Mouse (Mus musculus): ENCODE measurements around the gene Sct. TPM values are rescaled to one million over a fixed set of nuclear protein-coding genes. Genes with fewer than 3 reads are reported as not detected.

Sct gene
- total and polyA plus RNA-seq, 3 experiments, result 0.49 TPM; not detected in 2

- no peak for DNase-seq (ENCODE audit: extremely low read depth)
- Histone ChIP-seq H3K4me1 (ENCODE audit: control insufficient read depth in 1 of 2, insufficient read depth in 2 of 2) (peaks cover 14 to 27% of the 10 kb centered on the region in 2 experiments), H3K4me3 (replicated peaks in 1 of 3; ENCODE audit: low read depth in 2 of 3, low read length in 2 of 3, poor library complexity in 1 of 3) (no peak overlapping the region), H3K9ac (ENCODE audit: insufficient read depth, low read depth) (no peak overlapping the region), H3K79me2 (replicated peaks; ENCODE audit: control insufficient read depth, extremely low read depth, insufficient read depth, poor library complexity, severe bottlenecking) (no peaks in the 10 kb centered on the region), H3K36me3 (replicated peaks in 1 of 2; ENCODE audit: control insufficient read depth in 1 of 2, insufficient read depth in 1 of 2, low read length in 1 of 2) (peaks cover 54 to 63% of the 10 kb centered on the region in 2 experiments), H3K27ac (ENCODE audit: insufficient read depth, low read depth) (peak overlapping the region; percentile 80), H3K27me3 (replicated peaks) (no peaks in the 10 kb centered on the region), H3K9me3 (replicated peaks; ENCODE audit: low read length) (no peaks in the 10 kb centered on the region), H3K4me2 (ENCODE audit: insufficient read depth, low read depth, poor library complexity, severe bottlenecking) (peak overlapping the region; percentile 58; the same call in 1 of the 2 replicates)
- dilution Hi-C loops (cut with MboI; ENCODE audit: extremely low pct_ligation_motif_present, extremely low pct_unique_long_range_greater_than_20kb, low sequenced_read_pairs) (no loop called here), in situ Hi-C loops (cut with MboI; ENCODE audit: low pct_ligation_motif_present, low pct_unique_long_range_greater_than_20kb, low sequenced_read_pairs) (loop anchor here (10.0 kb wide), 1 partner anchor 101 kb away; no protein-coding TSS in a partner anchor)
- no peak for TF ChIP-seq NELFE (IDR thresholded peaks at IDR 0.05; ENCODE audit: low read depth, low read length)
- TF ChIP-seq MAZ (IDR thresholded peaks at IDR 0.05; ENCODE audit: low read depth, low read length), result no peak
- no peak for TF ChIP-seq GABPA (IDR thresholded peaks at IDR 0.05; ENCODE audit: insufficient replicate concordance, low read depth, low read length)
- TF ChIP-seq RCOR1 (conservative IDR thresholded peaks at IDR 0.05; ENCODE audit: low read depth, low read length), result no peak
Measured at GRCm38 (mm10) chr7:141264041-141264700, 14.8 kb downstream of the Sct start.

- Histone ChIP-seq H3K4me2 (ENCODE audit: insufficient read depth, low read depth, poor library complexity, severe bottlenecking) (no peak overlapping the region), H3K27ac (ENCODE audit: insufficient read depth, low read depth) (no peak overlapping the region), H3K4me3 (replicated peaks in 1 of 3; ENCODE audit: low read depth in 2 of 3, low read length in 2 of 3, poor library complexity in 1 of 3) (no peak overlapping the region), H3K27me3 (replicated peaks) (no peaks in the 10 kb centered on the region), H3K9me3 (replicated peaks; ENCODE audit: low read length) (no peaks in the 10 kb centered on the region), H3K79me2 (replicated peaks; ENCODE audit: control insufficient read depth, extremely low read depth, insufficient read depth, poor library complexity, severe bottlenecking) (no peaks in the 10 kb centered on the region), H3K9ac (ENCODE audit: insufficient read depth, low read depth) (no peak overlapping the region), H3K36me3 (replicated peaks in 1 of 2; ENCODE audit: control insufficient read depth in 1 of 2, insufficient read depth in 1 of 2, low read length in 1 of 2) (peaks cover 59 to 64% of the 10 kb centered on the region in 2 experiments), H3K4me1 (ENCODE audit: control insufficient read depth in 1 of 2, insufficient read depth in 2 of 2) (peaks cover 14 to 27% of the 10 kb centered on the region in 2 experiments)
- in situ Hi-C loops (cut with MboI; ENCODE audit: low pct_ligation_motif_present, low pct_unique_long_range_greater_than_20kb, low sequenced_read_pairs), result loop anchor here (10.0 kb wide), 1 partner anchor 101 kb away; no protein-coding TSS in a partner anchor
- dilution Hi-C loops (cut with MboI; ENCODE audit: extremely low pct_ligation_motif_present, extremely low pct_unique_long_range_greater_than_20kb, low sequenced_read_pairs), result no loop called here
- no peak for DNase-seq (ENCODE audit: extremely low read depth)
- TF ChIP-seq SIN3A (IDR thresholded peaks at IDR 0.05; ENCODE audit: low read length) (no peak), JUN (IDR thresholded peaks at IDR 0.05; ENCODE audit: insufficient read depth, low read depth, low read length) (no peak), TBP (conservative IDR thresholded peaks at IDR 0.05; ENCODE audit: low read depth, low read length) (no peak), NELFE (IDR thresholded peaks at IDR 0.05; ENCODE audit: low read depth, low read length) (no peak), GABPA (IDR thresholded peaks at IDR 0.05; ENCODE audit: insufficient replicate concordance, low read depth, low read length) (no peak), IRF4 (IDR thresholded peaks at IDR 0.05; ENCODE audit: low read depth, low read length) (no peak)
Measured at GRCm38 (mm10) chr7:141263640-141264039, 15.3 kb downstream of the Sct start.

GRCm38 (mm10) chr7:141261480-141261879 is 17.5 kb downstream of the Sct start:
- TF ChIP-seq MAX (IDR thresholded peaks at IDR 0.05; ENCODE audit: low read length) (no peak), ZMIZ1 (IDR thresholded peaks at IDR 0.05; ENCODE audit: low read depth, low read length) (no peak), USF2 (conservative IDR thresholded peaks at IDR 0.05; ENCODE audit: low read depth, low read length) (no peak), ELF1 (IDR thresholded peaks at IDR 0.05; ENCODE audit: low read depth, low read length) (no peak), CHD2 (IDR thresholded peaks at IDR 0.05; ENCODE audit: low read length) (no peak), NELFE (IDR thresholded peaks at IDR 0.05; ENCODE audit: low read depth, low read length) (no peak), ZNF384 (IDR thresholded peaks at IDR 0.05; ENCODE audit: low read depth, low read length) (no peak), RCOR1 (conservative IDR thresholded peaks at IDR 0.05; ENCODE audit: low read depth, low read length) (no peak)
- H3K4me3 ChIP-seq (replicated peaks in 1 of 3; ENCODE audit: low read depth in 2 of 3, low read length in 2 of 3, poor library complexity in 1 of 3), result no peak overlapping the region
- no peak overlapping the region for H3K9ac ChIP-seq (ENCODE audit: insufficient read depth, low read depth)
- no peak overlapping the region for H3K4me2 ChIP-seq (ENCODE audit: insufficient read depth, low read depth, poor library complexity, severe bottlenecking)
- dilution Hi-C loops (cut with MboI; ENCODE audit: extremely low pct_ligation_motif_present, extremely low pct_unique_long_range_greater_than_20kb, low sequenced_read_pairs), result no loop called here
- peaks cover 81 to 85% of the 10 kb centered on the region in 2 experiments for H3K36me3 ChIP-seq (replicated peaks in 1 of 2; ENCODE audit: control insufficient read depth in 1 of 2, insufficient read depth in 1 of 2, low read length in 1 of 2)
- no peaks in the 10 kb centered on the region for H3K9me3 ChIP-seq (replicated peaks; ENCODE audit: low read length)
- H3K27me3 ChIP-seq (replicated peaks), result no peaks in the 10 kb centered on the region
- no peak for DNase-seq (ENCODE audit: extremely low read depth)
- in situ Hi-C loops (cut with MboI; ENCODE audit: low pct_ligation_motif_present, low pct_unique_long_range_greater_than_20kb, low sequenced_read_pairs), result loop anchor here (10.0 kb wide), 1 partner anchor 103 kb away; no protein-coding TSS in a partner anchor
- no peaks in the 10 kb centered on the region for H3K79me2 ChIP-seq (replicated peaks; ENCODE audit: control insufficient read depth, extremely low read depth, insufficient read depth, poor library complexity, severe bottlenecking)
- peaks cover 14 to 24% of the 10 kb centered on the region in 2 experiments for H3K4me1 ChIP-seq (ENCODE audit: control insufficient read depth in 1 of 2, insufficient read depth in 2 of 2)
- no peak overlapping the region for H3K27ac ChIP-seq (ENCODE audit: insufficient read depth, low read depth)
